Mouse (Mus musculus) megakaryocyte, embryonic 14.5 days (primary cell): Measurements from ENCODE around the gene Cbfa2t3.

ENCODE experiments used
- FLI1 ChIP-seq: IDR thresholded peaks from 2 replicates; pipeline ENCODE4 v1.6.1; 2012; ENCODE audit warnings: low read length, inconsistent platforms, mixed read lengths
- GATA1 ChIP-seq: IDR thresholded peaks from 3 replicates; pipeline ENCODE4 v1.6.1; 2012; ENCODE audit warnings: mixed read lengths, low read length, inconsistent platforms, borderline replicate concordance

DNA sequence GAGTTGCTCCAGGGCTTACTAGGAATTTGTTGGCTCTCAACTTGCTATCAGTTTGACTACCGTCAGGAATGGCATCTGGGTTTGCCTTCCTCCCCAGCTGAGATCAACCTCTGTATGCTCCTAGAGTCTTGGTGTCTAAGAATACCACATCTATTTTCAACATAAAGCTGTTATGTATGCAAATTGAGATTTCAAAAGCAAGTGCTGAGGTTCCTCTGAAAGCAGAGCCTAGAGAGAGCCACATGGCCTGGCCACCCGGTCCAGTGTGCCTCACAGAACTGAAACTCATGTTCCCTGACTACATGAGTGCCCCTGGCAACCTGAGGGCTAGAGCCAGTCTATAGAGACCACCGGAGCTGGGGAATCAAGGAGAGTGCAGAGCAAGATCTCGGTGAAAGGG, 93.5 kb downstream of the Cbfa2t3 start:
- no peak for TF ChIP-seq GATA1
- no peak for TF ChIP-seq FLI1
